Mouse (Mus musculus) hindbrain, embryonic 11.5 days (tissue): Measurements from ENCODE around the gene Serac1. TPM values are rescaled to one million over a fixed set of nuclear protein-coding genes. Genes with fewer than 3 reads are reported as not detected.
"Not testable (repeated sequence)": the region's sequence is repeated elsewhere in the genome, so short reads cannot be mapped to it uniquely, and the experiment has no call there.

ENCODE experiments used
- ATAC-seq: fragments of 200-750 bp; cut with Nextera tagmentation; 2 replicates; pipeline ENCODE4 v1.8.0; 2017; ENCODE audit warnings: mild to moderate bottlenecking, moderate TSS enrichment, moderate library complexity; ENCODE audit not compliant: low FRiP score
- DNase-seq: peaks from one replicate; pipeline ENCODE4 v3.0.0-alpha.2; 2015; ENCODE audit warnings: low spot score
- H3K27ac ChIP-seq: fragments of 300-500 bp; sonication (generic); 2 replicates; pipeline ENCODE4 v1.5.1; 2014; ENCODE audit warnings: mild to moderate bottlenecking, low read depth, low read length
- H3K27me3 ChIP-seq: fragments of 300-500 bp; sonication (generic); 2 replicates; pipeline ENCODE4 v1.6.1; 2014; ENCODE audit warnings: mild to moderate bottlenecking, low read length, moderate library complexity, mixed read lengths; ENCODE audit not compliant: control insufficient read depth, insufficient read depth
- H3K36me3 ChIP-seq: fragments of 300-500 bp; sonication (generic); 2 replicates; pipeline ENCODE4 v1.6.1; 2014; ENCODE audit warnings: mild to moderate bottlenecking, low read length, moderate library complexity, mixed read lengths; ENCODE audit not compliant: control insufficient read depth, insufficient read depth
- H3K4me1 ChIP-seq: fragments of 300-500 bp; sonication (generic); replicated peaks from 2 replicates; pipeline ENCODE4 v1.6.1; 2014; ENCODE audit warnings: low read length, mixed read lengths; ENCODE audit not compliant: control insufficient read depth, insufficient read depth
- H3K4me2 ChIP-seq: fragments of 300-500 bp; sonication (generic); replicated peaks from 2 replicates; pipeline ENCODE4 v1.6.1; 2014; ENCODE audit warnings: mild to moderate bottlenecking, low read depth, low read length
- H3K4me3 ChIP-seq: fragments of 300-500 bp; sonication (generic); 2 replicates; pipeline ENCODE4 v1.5.1; 2014; ENCODE audit warnings: low read depth, low read length
- H3K9ac ChIP-seq: fragments of 300-500 bp; sonication (generic); 2 replicates; pipeline ENCODE4 v1.6.1; 2014; ENCODE audit warnings: low read depth, low read length
- H3K9me3 ChIP-seq: fragments of 300-500 bp; sonication (generic); 2 replicates; pipeline ENCODE4 v1.6.1; 2016; ENCODE audit warnings: low read length; ENCODE audit not compliant: control insufficient read depth
- WGBS: fragments of 180-500 bp; shearing (Covaris S2); extraction: QIAGEN DNeasy Blood & Tissue Kit; methylation state at CpG from one replicate; pipeline ENCODE4 v1.1.7; 2014; 5-methylcytosine and 5-hydroxymethylcytosine counted together
- polyA plus RNA-seq: library from polyadenylated mRNA; unstranded; fragments of >200 nt; fragmentation: Nextera tagmentation; extraction: Ambion mirVana; gene quantifications from 2 replicates; pipeline ENCODE4 v1.2.1, GENCODE M21; 2014

Gene Serac1
- polyA plus RNA-seq, 1 experiment from 2014 or later: 8.0 TPM

DNA sequence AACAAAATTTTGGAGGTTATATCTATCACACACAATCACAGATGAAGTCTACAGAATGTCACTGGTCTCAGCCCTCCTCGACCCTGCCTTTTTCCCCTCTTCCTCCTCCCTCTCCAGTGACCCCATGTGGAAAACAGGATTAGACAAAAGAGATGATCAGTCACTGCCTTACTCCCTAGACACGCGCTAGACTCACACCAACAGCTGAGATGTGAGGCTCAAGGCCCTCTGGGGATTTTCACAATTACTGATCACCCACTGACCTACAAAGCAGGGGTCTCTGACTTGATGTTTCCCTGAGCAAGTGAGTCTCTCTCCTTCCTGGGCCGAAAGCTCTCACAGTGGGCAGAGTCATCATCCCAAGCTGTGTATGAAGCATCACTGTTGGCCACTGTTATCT lies 26.7 kb downstream of the Serac1 start:
- WGBS: 54% methylated on average over 4 of the region's 4 CpGs

DNA sequence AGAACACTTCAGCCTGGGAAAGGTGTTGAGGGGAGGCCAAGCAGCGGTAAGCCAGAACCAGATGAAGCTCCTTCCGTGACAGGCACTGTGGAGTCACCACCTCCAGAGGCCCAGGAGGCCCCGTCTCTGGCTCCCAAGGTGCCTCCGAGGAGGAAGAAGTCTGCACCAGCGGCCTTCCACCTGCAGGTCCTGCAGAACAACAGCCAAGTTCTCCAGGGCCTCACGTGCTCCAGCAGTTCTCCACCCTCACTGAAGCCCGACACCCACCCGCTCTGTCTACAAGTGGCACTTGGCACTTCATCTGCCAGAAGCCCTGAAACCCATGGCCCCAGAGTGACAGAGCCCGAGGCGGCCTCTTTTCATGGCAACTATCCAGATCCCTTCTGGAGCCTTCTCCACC lies 42.0 kb downstream of the Serac1 start:
- Histone ChIP-seq H3K36me3 (no peaks in the 10 kb centered on the region), H3K27ac (no peak overlapping the region), H3K27me3 (no peaks in the 10 kb centered on the region), H3K9me3 (no peaks in the 10 kb centered on the region), H3K4me3 (no peak overlapping the region), H3K4me2 (no peak overlapping the region), H3K4me1 (no peaks in the 10 kb centered on the region), H3K9ac (no peak overlapping the region)
- DNase-seq: no peak
- 94% methylated on average over 10 of the region's 10 CpGs for WGBS
- ATAC-seq: no peak

More for the DNA sequence above, 26.7 kb downstream of the Serac1 start:
- H3K9me3 ChIP-seq: no peaks in the 10 kb centered on the region
- no peak overlapping the region for H3K27ac ChIP-seq
- ATAC-seq (no peak), DNase-seq (no peak)
- H3K4me1 ChIP-seq: no peaks in the 10 kb centered on the region
- H3K36me3 ChIP-seq: no peaks in the 10 kb centered on the region
- no peaks in the 10 kb centered on the region for H3K27me3 ChIP-seq
- no peak overlapping the region for H3K4me2 ChIP-seq
- no peak overlapping the region for H3K9ac ChIP-seq
- no peak overlapping the region for H3K4me3 ChIP-seq

DNA sequence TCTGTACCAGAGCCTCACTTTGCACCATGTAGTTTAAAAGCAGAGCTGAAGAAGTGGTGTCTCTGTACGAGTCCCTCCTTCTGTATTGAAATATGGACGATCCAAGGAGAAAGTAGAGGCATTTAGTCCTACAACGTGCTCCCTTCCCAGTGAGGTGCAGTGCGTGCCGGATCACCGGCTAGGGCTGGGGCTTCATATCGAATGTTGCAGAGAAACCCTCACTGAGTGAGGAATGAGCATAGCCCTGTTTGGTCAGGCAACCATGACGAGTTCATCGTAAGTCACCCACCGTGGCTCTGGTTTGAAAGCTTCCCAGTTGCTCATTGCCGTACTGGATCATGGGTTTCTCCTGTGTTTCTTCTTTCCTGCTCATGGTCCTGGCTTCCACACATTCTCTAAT lies 42.7 kb downstream of the Serac1 start:
- ATAC-seq (no peak), DNase-seq (no peak)
- H3K36me3 ChIP-seq: no peaks in the 10 kb centered on the region
- no peaks in the 10 kb centered on the region for H3K9me3 ChIP-seq
- no peak overlapping the region for H3K9ac ChIP-seq
- WGBS: 89% methylated on average over 11 of the region's 11 CpGs
- H3K4me1 ChIP-seq: no peaks in the 10 kb centered on the region
- no peak overlapping the region for H3K4me2 ChIP-seq
- no peak overlapping the region for H3K27ac ChIP-seq
- no peak overlapping the region for H3K4me3 ChIP-seq
- no peaks in the 10 kb centered on the region for H3K27me3 ChIP-seq

DNA sequence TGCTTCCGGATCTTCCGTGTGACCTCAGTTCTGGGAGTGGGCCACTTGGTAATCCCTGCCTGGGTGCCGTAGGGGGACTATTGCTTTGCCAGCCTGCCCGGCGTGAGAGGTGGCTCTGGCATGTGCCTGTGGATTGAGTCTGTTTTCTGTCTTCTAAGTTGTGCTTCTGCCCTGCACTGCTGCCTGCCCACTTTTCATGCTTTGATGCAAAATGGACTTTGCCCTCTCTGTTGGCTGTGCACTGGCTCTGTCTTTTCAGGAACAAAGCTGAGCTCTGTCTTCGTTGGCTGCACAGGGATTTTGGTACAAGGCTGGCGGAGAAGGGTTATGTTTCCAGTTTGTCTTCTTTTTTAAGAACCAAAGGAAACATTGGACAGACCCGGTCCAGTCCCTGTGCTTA lies 43.1 kb downstream of the Serac1 start:
- ATAC-seq (no peak), DNase-seq (no peak)
- Histone ChIP-seq H3K4me3 (no peak overlapping the region), H3K9me3 (no peaks in the 10 kb centered on the region), H3K9ac (no peak overlapping the region), H3K4me1 (no peaks in the 10 kb centered on the region), H3K27me3 (no peaks in the 10 kb centered on the region), H3K36me3 (no peaks in the 10 kb centered on the region), H3K4me2 (no peak overlapping the region), H3K27ac (no peak overlapping the region)
- 88% methylated on average over 8 of the region's 8 CpGs for WGBS

DNA sequence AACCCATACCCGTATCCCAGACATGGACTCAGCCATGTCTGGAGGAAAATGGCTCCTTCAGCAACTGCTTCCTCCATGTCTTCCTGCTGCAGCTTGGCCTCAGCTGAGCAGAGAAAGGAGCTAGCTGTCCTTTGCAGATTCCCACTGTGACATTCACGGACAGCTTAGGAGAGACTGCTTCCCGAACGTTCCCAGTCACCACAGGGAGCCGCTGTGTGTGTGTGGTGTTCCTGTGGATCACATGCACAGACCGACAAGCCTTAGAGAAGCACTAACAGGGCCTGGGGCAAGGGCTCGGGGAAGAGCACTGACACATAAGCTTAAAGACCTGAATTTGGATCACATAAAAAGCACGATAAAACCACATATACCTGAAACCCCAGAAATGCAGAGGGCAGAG lies 43.9 kb downstream of the Serac1 start:
- ATAC-seq (no peak), DNase-seq (no peak)
- H3K4me2 ChIP-seq: no peak overlapping the region
- H3K4me3 ChIP-seq: no peak overlapping the region
- H3K4me1 ChIP-seq: no peaks in the 10 kb centered on the region
- no peak overlapping the region for H3K27ac ChIP-seq
- 44% methylated on average over 8 of the region's 8 CpGs for WGBS
- H3K27me3 ChIP-seq: no peaks in the 10 kb centered on the region
- H3K9me3 ChIP-seq: no peaks in the 10 kb centered on the region
- H3K9ac ChIP-seq: no peak overlapping the region
- H3K36me3 ChIP-seq: no peaks in the 10 kb centered on the region

DNA sequence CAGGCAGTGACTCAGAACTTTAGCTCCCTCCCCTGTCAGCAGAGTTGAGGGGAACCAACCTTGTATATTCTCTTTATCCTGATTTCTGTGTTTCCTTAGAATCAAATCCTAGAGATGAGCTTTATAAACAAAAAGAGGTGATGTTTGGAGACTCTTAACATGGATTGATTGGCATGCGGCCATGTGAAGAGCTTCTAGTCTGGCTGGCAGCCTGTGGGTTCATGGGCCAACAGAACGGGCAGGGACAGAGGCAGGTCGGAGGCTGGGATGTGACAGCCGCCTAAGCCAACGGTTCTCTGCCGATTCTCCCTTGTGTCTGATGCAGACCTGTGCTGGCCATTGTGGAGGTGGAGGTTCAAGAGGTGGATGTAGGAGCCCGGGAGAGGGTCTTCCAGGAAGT lies 53.7 kb downstream of the Serac1 start:
- no peaks in the 10 kb centered on the region for H3K4me1 ChIP-seq
- ATAC-seq (no peak), DNase-seq (no peak)
- no peak overlapping the region for H3K9ac ChIP-seq
- H3K27me3 ChIP-seq: no peaks in the 10 kb centered on the region
- no peaks in the 10 kb centered on the region for H3K36me3 ChIP-seq
- no peak overlapping the region for H3K27ac ChIP-seq
- H3K4me3 ChIP-seq: no peak overlapping the region
- 89% methylated on average over 7 of the region's 7 CpGs for WGBS
- no peak overlapping the region for H3K4me2 ChIP-seq
- no peaks in the 10 kb centered on the region for H3K9me3 ChIP-seq

DNA sequence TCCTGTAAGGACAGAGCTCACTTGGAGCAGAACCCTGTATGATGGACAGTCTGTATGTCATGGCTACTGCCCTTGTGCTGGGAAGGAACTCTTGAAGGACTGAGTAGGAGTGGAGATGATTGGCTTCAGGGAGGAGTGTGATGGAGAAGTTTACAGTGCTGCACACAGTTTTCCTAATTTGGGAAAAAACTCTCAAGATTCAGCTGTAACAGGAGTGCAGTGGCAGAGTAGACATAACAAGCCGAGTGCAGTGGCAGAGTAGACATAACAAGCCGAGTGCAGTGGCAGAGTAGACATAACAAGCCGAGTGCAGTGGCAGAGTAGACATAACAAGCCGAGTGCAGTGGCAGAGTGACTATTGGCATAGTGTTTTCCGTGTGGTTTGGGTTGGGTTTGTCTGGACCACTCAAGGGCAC lies 58.2 kb downstream of the Serac1 start:
- not testable (repeated sequence) for H3K4me3 ChIP-seq, H3K9me3 ChIP-seq, H3K27me3 ChIP-seq, H3K27ac ChIP-seq, H3K4me2 ChIP-seq, H3K36me3 ChIP-seq, H3K9ac ChIP-seq, H3K4me1 ChIP-seq, ATAC-seq
- peak; percentile 8 for DNase-seq
- 61% methylated on average over 5 of the region's 5 CpGs for WGBS

DNA sequence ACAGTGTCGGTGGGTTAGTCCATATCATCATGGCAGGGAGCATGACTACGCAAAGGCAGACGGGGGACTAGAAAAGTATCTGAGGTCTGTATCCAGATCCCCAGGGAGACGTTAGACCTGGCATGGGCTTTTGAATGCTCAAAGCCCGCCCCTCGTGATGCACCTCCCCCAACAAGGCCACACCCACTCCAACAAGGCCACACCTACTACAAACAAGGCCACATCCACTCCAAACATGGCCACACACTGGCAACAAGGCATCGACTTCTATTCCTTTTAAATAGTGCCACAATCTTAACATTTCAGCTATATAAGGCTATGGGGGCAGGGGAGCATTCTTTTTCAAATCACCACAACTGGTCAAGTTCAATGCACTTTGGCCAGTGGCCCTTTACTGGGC lies 58.9 kb downstream of the Serac1 start:
- Histone ChIP-seq H3K9ac (no peak overlapping the region), H3K27me3 (no peaks in the 10 kb centered on the region), H3K4me1 (no peaks in the 10 kb centered on the region), H3K36me3 (no peaks in the 10 kb centered on the region), H3K4me2 (no peak overlapping the region), H3K27ac (no peak overlapping the region), H3K4me3 (no peak overlapping the region), H3K9me3 (no peaks in the 10 kb centered on the region)
- DNase-seq: no peak
- 61% methylated on average over 7 of the region's 7 CpGs for WGBS
- no peak for ATAC-seq

DNA sequence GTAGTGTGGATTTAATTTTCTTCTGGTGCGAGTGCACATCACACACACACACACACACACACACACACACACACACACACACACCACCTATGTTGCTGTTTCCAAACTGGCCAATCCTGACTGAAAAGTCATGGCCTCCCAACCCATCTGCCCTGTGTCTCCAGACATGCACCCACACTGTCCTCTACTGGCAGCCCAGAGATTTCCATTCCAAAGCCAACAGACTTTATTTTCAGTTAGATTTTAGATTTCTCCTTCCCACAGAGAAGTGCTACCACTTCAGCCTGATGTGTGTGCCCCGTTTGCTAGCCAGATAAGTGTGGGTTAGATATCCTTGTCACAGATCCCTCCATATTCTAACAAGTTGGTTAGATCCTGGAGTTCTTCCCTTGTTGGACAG lies 59.8 kb downstream of the Serac1 start:
- Histone ChIP-seq H3K27me3 (no peaks in the 10 kb centered on the region), H3K36me3 (no peaks in the 10 kb centered on the region), H3K4me1 (no peaks in the 10 kb centered on the region), H3K4me3 (no peak overlapping the region), H3K4me2 (no peak overlapping the region), H3K9me3 (no peaks in the 10 kb centered on the region), H3K27ac (no peak overlapping the region), H3K9ac (no peak overlapping the region)
- no peak for ATAC-seq
- WGBS: 58% methylated on average over 2 of the region's 2 CpGs
- no peak for DNase-seq
